Mouse (Mus musculus) liver, postnatal 0 days (tissue): ENCODE data around the gene Hace1.

ENCODE experiments used
- CTCF ChIP-seq: sonication (generic); IDR thresholded peaks from 2 replicates; pipeline ENCODE4 v1.5.1; 2016; ENCODE audit warnings: antibody characterized with exemption, low read depth
- EP300 ChIP-seq: IDR thresholded peaks from 2 replicates; pipeline ENCODE4 v1.6.1; 2016; ENCODE audit warnings: antibody characterized with exemption, low read depth, mild to moderate bottlenecking

DNA sequence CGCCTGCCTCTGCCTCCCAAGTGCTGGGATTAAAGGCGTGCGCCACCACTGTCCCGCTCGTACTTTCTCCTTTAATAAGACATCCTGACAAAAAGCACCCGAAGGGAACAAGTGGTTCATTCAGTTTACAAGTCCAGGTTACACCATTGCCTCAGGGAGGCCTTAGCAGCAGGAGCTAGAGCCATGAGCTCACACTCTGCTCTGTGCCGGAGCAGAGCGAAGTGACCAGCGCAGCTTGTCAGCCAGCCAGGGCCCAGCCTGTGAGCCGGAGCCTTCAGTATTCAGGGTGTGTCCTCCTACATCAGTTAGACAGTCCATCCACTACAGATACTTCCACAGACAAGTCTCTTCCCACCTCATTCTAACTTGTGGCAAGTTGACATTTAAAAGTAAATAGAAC is 55.0 kb downstream of the Hace1 start:
- TF ChIP-seq CTCF, result no peak
- no peak for TF ChIP-seq EP300
